Mouse (Mus musculus) neural tube, embryonic 12.5 days (tissue): Measurements from ENCODE around the gene Nova2. TPM values are rescaled to one million over a fixed set of nuclear protein-coding genes. Genes with fewer than 3 reads are reported as not detected.
A peak's percentile ranks its signal among the peaks of the same experiment; 100 is the strongest.

Experiments used
- ATAC-seq: fragments of 200-750 bp; cut with Nextera tagmentation; 2 replicates; pipeline ENCODE4 v1.8.0; 2017; ENCODE audit warnings: low read depth, mild to moderate bottlenecking, moderate TSS enrichment, moderate library complexity; ENCODE audit not compliant: low FRiP score
- H3K27ac ChIP-seq: fragments of 300-500 bp; sonication (generic); 2 replicates; pipeline ENCODE4 v1.5.1; 2016
- H3K27me3 ChIP-seq: fragments of 300-500 bp; sonication (generic); replicated peaks from 2 replicates; pipeline ENCODE4 v1.6.1; 2016; ENCODE audit warnings: mild to moderate bottlenecking
- H3K36me3 ChIP-seq: fragments of 300-500 bp; sonication (generic); 2 replicates; pipeline ENCODE4 v1.6.1; 2016; ENCODE audit warnings: mild to moderate bottlenecking
- H3K4me1 ChIP-seq: fragments of 300-500 bp; sonication (generic); 2 replicates; pipeline ENCODE4 v1.6.1; 2016
- H3K4me2 ChIP-seq: fragments of 300-500 bp; sonication (generic); replicated peaks from 2 replicates; pipeline ENCODE4 v1.6.1; 2016; ENCODE audit warnings: mild to moderate bottlenecking
- H3K4me3 ChIP-seq: fragments of 300-500 bp; sonication (generic); 2 replicates; pipeline ENCODE4 v1.5.1; 2016
- H3K9ac ChIP-seq: fragments of 300-500 bp; sonication (generic); 2 replicates; pipeline ENCODE4 v1.6.1; 2016; ENCODE audit warnings: mild to moderate bottlenecking
- H3K9me3 ChIP-seq: fragments of 300-500 bp; sonication (generic); 2 replicates; pipeline ENCODE4 v1.6.1; 2016; ENCODE audit warnings: mild to moderate bottlenecking
- WGBS: fragments of 180-500 bp; shearing (Covaris S2); methylation state at CpG from one replicate; pipeline ENCODE4 v1.1.7; 2016; 5-methylcytosine and 5-hydroxymethylcytosine counted together
- polyA plus RNA-seq: library from polyadenylated mRNA; unstranded; fragments of >200 nt; fragmentation: Nextera tagmentation; extraction: Ambion mirVana; gene quantifications from 2 replicates; pipeline ENCODE4 v1.2.1, GENCODE M21; 2016

The Nova2 gene
- polyA plus RNA-seq, 1 experiment from 2014 or later: 12.6 TPM

GRCm38 (mm10) chr7:18990601-18991295 lies 65.1 kb downstream of the Nova2 start, which contains the start of gene Mypop:
TSS of gene Mypop (plus strand) at chr7:18991245.
- H3K9ac ChIP-seq: peak within 1 kb of the TSS; percentile 60
- under 1% methylated on average over 37 of the region's 37 CpGs for WGBS
- H3K4me2 ChIP-seq: peak within 1 kb of the TSS; percentile 79
- H3K27me3 ChIP-seq: peaks cover 23% of the 10 kb centered on the region
- no peaks in the 10 kb centered on the region for H3K9me3 ChIP-seq
- peak within 1 kb of the TSS; percentile 58 for H3K27ac ChIP-seq
- ATAC-seq: peak; percentile 94
- peaks cover 22% of the 10 kb centered on the region for H3K4me1 ChIP-seq
- peak within 1 kb of the TSS; percentile 50 for H3K4me3 ChIP-seq
- no peaks in the 10 kb centered on the region for H3K36me3 ChIP-seq

GRCm38 (mm10) chr7:18991660-18992293 lies 66.1 kb downstream of the Nova2 start:
- ATAC-seq: peak; percentile 1

GRCm38 (mm10) chr7:18992294-18992675 lies 66.6 kb downstream of the Nova2 start:
- ATAC-seq: no peak
- H3K27me3 ChIP-seq: peaks cover 23% of the 10 kb centered on the region
- H3K9ac ChIP-seq: peak overlapping the region; percentile 60
- 4% methylated on average over 31 of the region's 31 CpGs for WGBS
- H3K4me2 ChIP-seq: peak overlapping the region; percentile 79
- peaks cover 22% of the 10 kb centered on the region for H3K4me1 ChIP-seq
- H3K27ac ChIP-seq: no peak overlapping the region
- H3K36me3 ChIP-seq: 0 out of 2 replicates have a peak, but pooled peaks cover 1% of the 10 kb centered on the region
- peak overlapping the region; percentile 50 for H3K4me3 ChIP-seq
- no peaks in the 10 kb centered on the region for H3K9me3 ChIP-seq

More at GRCm38 (mm10) chr7:18991660-18992293, 66.1 kb downstream of the Nova2 start:
- Histone ChIP-seq H3K36me3 (no peaks in the 10 kb centered on the region), H3K9ac (peak overlapping the region; percentile 60), H3K27me3 (peaks cover 23% of the 10 kb centered on the region), H3K4me1 (peaks cover 22% of the 10 kb centered on the region), H3K27ac (no peak overlapping the region), H3K4me3 (peak overlapping the region; percentile 50), H3K9me3 (no peaks in the 10 kb centered on the region), H3K4me2 (peak overlapping the region; percentile 79)
- WGBS: under 1% methylated on average over 59 of the region's 59 CpGs

GRCm38 (mm10) chr7:18993036-18993435 lies 67.3 kb downstream of the Nova2 start:
- Histone ChIP-seq H3K9ac (no peak overlapping the region), H3K4me3 (peak overlapping the region; percentile 50; the same call in 1 of the 2 replicates), H3K27ac (no peak overlapping the region), H3K36me3 (peaks cover 4% of the 10 kb centered on the region; the same call in 1 of the 2 replicates), H3K27me3 (peaks cover 23% of the 10 kb centered on the region), H3K4me2 (peak overlapping the region; percentile 79), H3K9me3 (no peaks in the 10 kb centered on the region), H3K4me1 (peaks cover 22% of the 10 kb centered on the region)
- ATAC-seq: no peak
- 89% methylated on average over 5 of the region's 5 CpGs for WGBS

GRCm38 (mm10) chr7:18998835-18999234 lies 73.1 kb downstream of the Nova2 start:
- Histone ChIP-seq H3K36me3 (peaks cover 4% of the 10 kb centered on the region; the same call in 1 of the 2 replicates), H3K27ac (no peak overlapping the region), H3K4me3 (no peak overlapping the region), H3K9me3 (no peaks in the 10 kb centered on the region), H3K27me3 (no peaks in the 10 kb centered on the region), H3K9ac (no peak overlapping the region), H3K4me1 (peaks cover 16% of the 10 kb centered on the region), H3K4me2 (no peak overlapping the region)
- 40% methylated on average over 9 of the region's 9 CpGs for WGBS
- no peak for ATAC-seq

- H3K36me3 ChIP-seq: peaks cover 9% of the 10 kb centered on the region
- no peak overlapping the region for H3K27ac ChIP-seq
- ATAC-seq: no peak
- H3K4me1 ChIP-seq: peaks cover 27% of the 10 kb centered on the region
- H3K4me2 ChIP-seq: peak overlapping the region; percentile 62
- no peaks in the 10 kb centered on the region for H3K27me3 ChIP-seq
- WGBS: 40% methylated on average over 10 of the region's 10 CpGs
- H3K4me3 ChIP-seq: peak overlapping the region; percentile 36
- H3K9me3 ChIP-seq: no peaks in the 10 kb centered on the region
- H3K9ac ChIP-seq: peak overlapping the region; percentile 61
These were observed 74.7 kb downstream of the Nova2 start for GRCm38 (mm10) chr7:19000421-19000820.

- peaks cover 35% of the 10 kb centered on the region for H3K4me1 ChIP-seq
- ATAC-seq: no peak
- 32% methylated on average over 18 of the region's 18 CpGs for WGBS
These were observed 75.5 kb downstream of the Nova2 start for GRCm38 (mm10) chr7:19001066-19001806.

GRCm38 (mm10) chr7:19001807-19002085 lies 76.1 kb downstream of the Nova2 start:
- no peak for ATAC-seq
- Histone ChIP-seq H3K27me3 (no peaks in the 10 kb centered on the region), H3K36me3 (peaks cover 17% of the 10 kb centered on the region), H3K27ac (no peak overlapping the region), H3K9ac (no peak overlapping the region), H3K4me3 (no peak overlapping the region), H3K4me2 (no peak overlapping the region), H3K9me3 (no peaks in the 10 kb centered on the region), H3K4me1 (peaks cover 38% of the 10 kb centered on the region)
- 36% methylated on average over 3 of the region's 3 CpGs for WGBS

More at GRCm38 (mm10) chr7:19001066-19001806, 75.5 kb downstream of the Nova2 start:
- Histone ChIP-seq H3K27me3 (no peaks in the 10 kb centered on the region), H3K4me2 (peak overlapping the region; percentile 62), H3K9me3 (no peaks in the 10 kb centered on the region), H3K4me3 (peak overlapping the region; percentile 36), H3K36me3 (peaks cover 16% of the 10 kb centered on the region), H3K9ac (peak overlapping the region; percentile 61), H3K27ac (no peak overlapping the region)

GRCm38 (mm10) chr7:19002115-19002514 lies 76.4 kb downstream of the Nova2 start:
- ATAC-seq: no peak
- Histone ChIP-seq H3K9me3 (no peaks in the 10 kb centered on the region), H3K4me2 (peak overlapping the region; percentile 65), H3K9ac (no peak overlapping the region; the same call in 1 of the 2 replicates), H3K27me3 (no peaks in the 10 kb centered on the region), H3K4me1 (peaks cover 42% of the 10 kb centered on the region), H3K4me3 (no peak overlapping the region), H3K36me3 (peaks cover 21% of the 10 kb centered on the region), H3K27ac (no peak overlapping the region)
- WGBS: 46% methylated on average over 4 of the region's 4 CpGs

GRCm38 (mm10) chr7:19002848-19003498 lies 77.3 kb downstream of the Nova2 start:
- peaks cover 46% of the 10 kb centered on the region for H3K4me1 ChIP-seq
- H3K9ac ChIP-seq: peak overlapping the region; percentile 43
- WGBS: 1% methylated on average over 17 of the region's 17 CpGs
- peak; percentile 45 for ATAC-seq
- no peaks in the 10 kb centered on the region for H3K27me3 ChIP-seq
- H3K4me2 ChIP-seq: peak overlapping the region; percentile 65
- H3K27ac ChIP-seq: no peak overlapping the region
- no peaks in the 10 kb centered on the region for H3K9me3 ChIP-seq
- H3K4me3 ChIP-seq: peak overlapping the region; percentile 32
- H3K36me3 ChIP-seq: peaks cover 25% of the 10 kb centered on the region

GRCm38 (mm10) chr7:19003902-19004630 lies 78.4 kb downstream of the Nova2 start, which contains the start of gene Irf2bp1:
TSS of gene Irf2bp1 (plus strand) at chr7:19004044.
- Histone ChIP-seq H3K4me3 (peak within 1 kb of the TSS; percentile 92), H3K27me3 (no peaks in the 10 kb centered on the region), H3K4me1 (peaks cover 46% of the 10 kb centered on the region), H3K9ac (peak within 1 kb of the TSS; percentile 94), H3K4me2 (peak within 1 kb of the TSS; percentile 100), H3K27ac (peak within 1 kb of the TSS; percentile 89), H3K36me3 (peaks cover 25% of the 10 kb centered on the region), H3K9me3 (no peaks in the 10 kb centered on the region)
- under 1% methylated on average over 89 of the region's 90 CpGs for WGBS
- ATAC-seq: peak; percentile 34
